Mouse (Mus musculus) kidney, postnatal 0 days (tissue): Measurements from ENCODE around the gene Rhob. TPM values are rescaled to one million over a fixed set of nuclear protein-coding genes. Genes with fewer than 3 reads are reported as not detected.
"Not testable (repeated sequence)": the region's sequence is repeated elsewhere in the genome, so short reads cannot be mapped to it uniquely, and the experiment has no call there.

Experiments
- ATAC-seq: fragments of 200-750 bp; cut with Nextera tagmentation; replicated peaks from 2 replicates; pipeline ENCODE4 v1.8.0; 2017; ENCODE audit warnings: low read depth, moderate number of reproducible peaks, moderate TSS enrichment, moderate library complexity; ENCODE audit not compliant: low FRiP score
- DNase-seq: peaks from one replicate; pipeline ENCODE4 v3.0.0-alpha.2; 2016; ENCODE audit warnings: low spot score
- H3K27ac ChIP-seq: fragments of 300-500 bp; sonication (generic); 2 replicates; pipeline ENCODE4 v1.5.1; 2014; ENCODE audit warnings: mild to moderate bottlenecking
- H3K27me3 ChIP-seq: fragments of 300-500 bp; sonication (generic); 2 replicates; pipeline ENCODE4 v1.6.1; 2014; ENCODE audit warnings: low read length, mixed read lengths; ENCODE audit not compliant: insufficient read depth
- H3K36me3 ChIP-seq: fragments of 300-500 bp; sonication (generic); 2 replicates; pipeline ENCODE4 v1.6.1; 2014; ENCODE audit warnings: low read length, mixed read lengths; ENCODE audit not compliant: insufficient read depth
- H3K4me1 ChIP-seq: fragments of 300-500 bp; sonication (generic); replicated peaks from 2 replicates; pipeline ENCODE4 v1.6.1; 2014; ENCODE audit warnings: antibody characterized with exemption, low read length, mixed read lengths; ENCODE audit not compliant: insufficient read depth
- H3K4me2 ChIP-seq: fragments of 300-500 bp; sonication (generic); 2 replicates; pipeline ENCODE4 v1.6.1; 2014; ENCODE audit warnings: mild to moderate bottlenecking, low read length, moderate library complexity, mixed read lengths
- H3K4me3 ChIP-seq: fragments of 300-500 bp; sonication (generic); replicated peaks from 2 replicates; pipeline ENCODE4 v1.5.1; 2014; ENCODE audit warnings: low read depth, low read length
- H3K9ac ChIP-seq: fragments of 300-500 bp; sonication (generic); 2 replicates; pipeline ENCODE4 v1.6.1; 2014; ENCODE audit warnings: low read depth, low read length
- H3K9me3 ChIP-seq: fragments of 300-500 bp; sonication (generic); replicated peaks from 2 replicates; pipeline ENCODE4 v1.6.1; 2016; ENCODE audit warnings: low read length, inconsistent platforms, mixed read lengths
- CTCF ChIP-seq: IDR thresholded peaks from 2 replicates; pipeline ENCODE4 v1.5.1; 2016; ENCODE audit warnings: antibody characterized with exemption, low read depth, mild to moderate bottlenecking, moderate library complexity
- WGBS: fragments of 180-500 bp; shearing (Covaris S2); extraction: QIAGEN DNeasy Blood & Tissue Kit; methylation state at CpG from one replicate; pipeline ENCODE4 v1.1.7; 2014; 5-methylcytosine and 5-hydroxymethylcytosine counted together
- polyA plus RNA-seq: library from polyadenylated mRNA; unstranded; fragments of >200 nt; fragmentation: Nextera tagmentation; extraction: Ambion mirVana; gene quantifications from 2 replicates; pipeline ENCODE4 v1.2.1, GENCODE M21; 2015

Gene Rhob
- polyA plus RNA-seq, 1 experiment from 2014 or later, result 53.6 TPM

DNA sequence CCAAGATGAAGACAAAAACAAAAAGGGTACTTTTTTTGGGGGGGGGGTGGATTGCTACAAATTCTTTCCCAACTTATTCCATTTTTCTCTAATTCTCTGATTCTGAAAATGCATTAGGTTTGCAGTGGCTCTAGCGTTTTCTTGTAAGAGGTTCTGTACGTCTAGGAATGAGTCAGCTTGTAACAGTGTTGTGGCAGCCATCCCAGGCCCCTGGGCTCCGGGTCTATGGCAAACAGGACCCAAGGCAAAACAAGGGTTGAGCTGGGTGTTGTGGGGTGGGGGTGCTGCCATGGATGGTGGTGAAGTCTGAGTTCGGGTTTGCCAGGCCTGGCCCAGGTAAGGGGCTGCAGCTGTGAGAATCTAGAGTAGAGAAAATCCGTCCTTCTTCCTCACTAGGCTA, 37.3 kb downstream of the Rhob start:
- no peak overlapping the region for H3K9ac ChIP-seq
- H3K27ac ChIP-seq, result no peak overlapping the region
- 0 out of 2 replicates have a peak, but pooled peaks cover 4% of the 10 kb centered on the region for H3K4me1 ChIP-seq
- WGBS, result 87% methylated on average over 5 of the region's 5 CpGs
- no peaks in the 10 kb centered on the region for H3K9me3 ChIP-seq
- ATAC-seq (no peak), DNase-seq (no peak)
- no peak overlapping the region for H3K4me3 ChIP-seq
- no peak overlapping the region for H3K4me2 ChIP-seq
- no peaks in the 10 kb centered on the region for H3K36me3 ChIP-seq
- no peaks in the 10 kb centered on the region for H3K27me3 ChIP-seq
- TF ChIP-seq CTCF, result no peak

DNA sequence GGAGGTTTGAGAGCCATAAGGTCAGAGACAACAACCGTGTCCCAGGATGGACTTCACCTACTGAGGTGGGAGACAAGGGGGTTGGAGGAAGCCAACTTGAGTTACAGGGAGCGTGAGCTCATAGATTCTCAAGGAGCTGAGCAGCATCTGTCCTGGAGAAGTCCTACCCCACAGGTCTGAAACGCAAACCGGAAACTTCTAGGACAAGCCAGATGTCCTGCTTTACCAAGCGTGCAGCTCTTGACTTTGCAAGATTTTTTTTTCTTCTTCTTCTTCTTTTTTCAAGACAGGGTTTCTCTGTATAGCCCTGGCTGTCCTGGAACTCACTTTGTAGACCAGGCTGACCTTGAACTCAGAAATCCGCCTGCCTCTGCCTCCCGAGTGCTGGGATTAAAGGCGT, 38.2 kb downstream of the Rhob start:
- H3K4me3 ChIP-seq, H3K9me3 ChIP-seq, H3K4me2 ChIP-seq, H3K36me3 ChIP-seq, ATAC-seq, DNase-seq, H3K27ac ChIP-seq, H3K27me3 ChIP-seq, H3K4me1 ChIP-seq, H3K9ac ChIP-seq: not testable (repeated sequence)
- 94% methylated on average over 8 of the region's 8 CpGs for WGBS

DNA sequence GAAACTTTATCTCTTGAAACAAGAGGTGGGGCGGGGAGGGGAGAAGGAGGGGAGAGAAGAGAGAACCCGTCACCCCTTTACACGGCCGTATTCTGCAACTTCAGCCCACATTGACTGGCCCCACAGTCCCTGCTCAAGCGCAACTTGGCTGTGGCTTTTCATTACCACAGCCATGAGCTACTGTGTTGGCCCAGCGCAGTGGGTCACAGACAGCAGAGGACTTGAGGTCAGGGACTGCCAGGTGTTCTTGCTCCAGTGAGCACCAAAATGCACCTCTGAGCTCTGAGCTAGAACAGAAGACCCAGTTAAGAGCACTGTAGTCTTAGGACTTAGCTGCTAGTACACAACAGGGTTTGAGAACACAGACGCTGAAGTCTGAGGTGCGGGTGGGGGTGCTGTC, 41.4 kb downstream of the Rhob start:
- DNase-seq (no peak), ATAC-seq (no peak)

DNA sequence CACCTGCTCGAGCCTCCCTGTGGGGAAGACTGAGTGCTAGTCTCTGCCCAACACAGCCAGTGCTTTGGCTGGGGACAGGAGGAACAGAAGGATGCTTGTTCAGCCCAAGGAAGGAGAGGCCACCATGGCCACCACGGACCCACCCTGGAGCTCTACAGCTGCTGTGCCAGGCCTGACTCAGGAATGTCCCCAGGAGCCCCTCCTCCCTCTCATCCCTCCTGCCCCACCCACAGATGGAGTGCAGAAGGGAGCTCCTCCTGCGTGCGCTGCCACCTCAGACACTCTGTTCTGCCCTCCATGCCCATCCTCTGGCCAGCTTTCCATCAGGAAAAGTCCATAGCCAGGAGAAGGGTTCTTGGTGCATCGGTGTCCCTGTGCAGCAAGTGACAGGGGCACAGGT, 42.8 kb downstream of the Rhob start:
- no peaks in the 10 kb centered on the region for H3K4me1 ChIP-seq
- H3K9me3 ChIP-seq, result no peaks in the 10 kb centered on the region
- H3K4me2 ChIP-seq, result no peak overlapping the region
- H3K4me3 ChIP-seq, result no peak overlapping the region
- H3K27ac ChIP-seq, result no peak overlapping the region
- no peaks in the 10 kb centered on the region for H3K27me3 ChIP-seq
- no peak; the same call in 1 of the 2 replicates for ATAC-seq
- H3K36me3 ChIP-seq, result no peaks in the 10 kb centered on the region
- DNase-seq, result no peak
- WGBS, result 57% methylated on average over 5 of the region's 5 CpGs
- H3K9ac ChIP-seq, result no peak overlapping the region
- no peak for TF ChIP-seq CTCF

More for the DNA sequence above, 41.4 kb downstream of the Rhob start:
- Histone ChIP-seq H3K36me3 (no peaks in the 10 kb centered on the region), H3K27ac (no peak overlapping the region), H3K4me2 (no peak overlapping the region), H3K9me3 (no peaks in the 10 kb centered on the region), H3K4me1 (no peaks in the 10 kb centered on the region), H3K9ac (no peak overlapping the region), H3K4me3 (no peak overlapping the region), H3K27me3 (no peaks in the 10 kb centered on the region)
- no peak for TF ChIP-seq CTCF
- WGBS, result 58% methylated on average over 8 of the region's 8 CpGs

DNA sequence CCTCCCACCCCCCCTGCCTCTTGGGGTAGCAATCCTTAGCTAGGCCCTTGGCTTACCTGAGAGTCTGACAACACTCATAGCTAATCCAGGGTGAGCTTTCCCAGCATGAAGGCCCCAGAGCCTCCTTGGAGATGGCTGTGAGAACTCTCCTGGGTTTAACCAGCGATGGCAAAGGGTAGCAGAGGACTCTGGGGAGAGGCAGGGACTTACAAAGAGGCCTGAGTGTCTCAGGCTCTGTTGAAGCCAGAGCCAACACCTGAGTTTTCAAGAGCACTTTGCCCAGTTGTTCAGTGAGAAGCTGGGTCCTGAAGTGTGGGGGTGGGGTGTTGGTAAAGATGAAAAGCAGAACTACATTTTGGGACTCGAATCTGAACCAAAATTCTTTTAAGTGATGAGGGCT, 44.8 kb downstream of the Rhob start:
- ATAC-seq, result no peak
- Histone ChIP-seq H3K27ac (no peak overlapping the region), H3K4me1 (0 out of 2 replicates have a peak, but pooled peaks cover 5% of the 10 kb centered on the region), H3K4me2 (no peak overlapping the region), H3K36me3 (no peaks in the 10 kb centered on the region), H3K9me3 (no peaks in the 10 kb centered on the region), H3K27me3 (no peaks in the 10 kb centered on the region), H3K9ac (no peak overlapping the region), H3K4me3 (no peak overlapping the region)
- DNase-seq, result no peak
- WGBS, result 75% methylated on average over 2 of the region's 2 CpGs
- no peak for TF ChIP-seq CTCF

DNA sequence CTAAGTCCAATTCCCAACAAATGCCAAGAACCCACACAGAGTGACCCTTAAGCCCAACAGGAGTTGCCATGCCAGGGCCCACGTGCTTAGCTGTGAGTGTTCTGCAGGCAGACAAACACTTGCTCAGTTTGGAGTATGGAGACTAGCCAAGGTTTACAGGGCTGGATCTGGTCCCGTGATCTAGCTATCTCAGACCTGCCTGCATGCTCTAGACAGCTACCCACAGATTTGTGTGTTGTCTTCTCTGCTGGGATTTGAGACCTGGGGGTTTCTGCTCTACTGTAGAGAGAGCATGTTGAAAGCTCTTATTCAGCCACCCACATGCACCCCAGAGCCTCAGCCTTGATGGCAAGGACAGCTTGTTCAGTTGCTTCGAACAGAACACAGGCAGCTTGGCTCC, 45.3 kb downstream of the Rhob start:
- 81% methylated on average over 3 of the region's 3 CpGs for WGBS
- DNase-seq (no peak), ATAC-seq (no peak)

More for the DNA sequence above, 45.3 kb downstream of the Rhob start:
- no peak for TF ChIP-seq CTCF
- Histone ChIP-seq H3K4me3 (no peak overlapping the region), H3K27ac (no peak overlapping the region), H3K4me1 (0 out of 2 replicates have a peak, but pooled peaks cover 5% of the 10 kb centered on the region), H3K36me3 (no peaks in the 10 kb centered on the region), H3K9me3 (no peaks in the 10 kb centered on the region), H3K4me2 (no peak overlapping the region), H3K27me3 (no peaks in the 10 kb centered on the region), H3K9ac (no peak overlapping the region)
